Mouse (Mus musculus): ENCODE results near the gene Rsl1d1.

DNA sequence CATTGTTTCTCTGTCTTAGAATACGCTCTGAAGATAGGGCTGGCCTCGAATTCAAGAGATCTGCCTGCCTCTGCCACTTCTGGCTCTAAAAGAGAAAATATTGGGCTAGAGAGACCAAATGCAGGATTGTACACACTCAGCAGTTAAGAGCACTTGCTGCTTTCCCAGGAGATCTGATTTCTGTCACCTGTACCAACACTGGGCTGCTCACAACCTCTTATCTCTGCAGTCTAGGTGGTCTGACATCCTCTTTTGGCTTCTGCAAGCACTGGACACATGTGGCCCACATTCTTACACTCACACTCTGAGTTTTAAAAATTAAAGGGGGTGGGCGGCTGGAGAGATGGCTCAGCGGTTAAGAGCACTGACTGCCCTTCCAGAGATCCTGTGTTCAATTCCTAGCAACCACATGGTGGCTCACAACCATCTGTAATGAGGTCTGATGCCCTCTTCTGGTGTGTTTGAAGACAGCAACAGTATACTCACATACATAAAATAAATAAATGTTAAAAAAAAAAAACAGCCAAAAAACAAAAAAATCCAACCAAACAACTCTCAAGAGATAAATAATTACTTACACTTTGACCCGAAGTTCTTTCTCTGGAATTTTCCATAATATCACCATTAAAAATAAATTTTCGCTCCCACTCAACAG, 1.3 kb downstream of the Rsl1d1 start:
- TF ChIP-seq CHD2 (IDR thresholded peaks at IDR 0.05; ENCODE audit: low read length) (no peak), RCOR1 (conservative IDR thresholded peaks at IDR 0.05; ENCODE audit: low read depth, low read length) (no peak), CTCF (conservative IDR thresholded peaks at IDR 0.05 in 1 of 2, IDR thresholded peaks at IDR 0.05 in 1 of 2; ENCODE audit: low read depth in 2 of 2, low read length in 2 of 2) (peak in 1 of 2 experiments; percentile 59; a peak in 2 of 4 replicates), MAZ (IDR thresholded peaks at IDR 0.05; ENCODE audit: low read depth, low read length) (no peak), USF1 (IDR thresholded peaks at IDR 0.05; ENCODE audit: low read depth, low read length) (no peak), MAFK (IDR thresholded peaks at IDR 0.05; ENCODE audit: insufficient replicate concordance, low read length) (no peak), ELF1 (IDR thresholded peaks at IDR 0.05; ENCODE audit: low read depth, low read length) (no peak), MEF2A (IDR thresholded peaks at IDR 0.05; ENCODE audit: borderline replicate concordance, low read depth, low read length) (no peak), POLR2A (IDR thresholded peaks at IDR 0.05; ENCODE audit: low read depth, low read length) (no peak), TBP (conservative IDR thresholded peaks at IDR 0.05; ENCODE audit: low read depth, low read length) (no peak), JUND (conservative IDR thresholded peaks at IDR 0.05; ENCODE audit: low read depth, low read length) (no peak), SIN3A (IDR thresholded peaks at IDR 0.05; ENCODE audit: low read length) (no peak; the same call in 1 of the 2 replicates), ZMIZ1 (IDR thresholded peaks at IDR 0.05; ENCODE audit: low read depth, low read length) (no peak), TCF12 (IDR thresholded peaks at IDR 0.05; ENCODE audit: low read depth, low read length) (no peak)

Measured in CH12.LX (cell line).